Mouse (Mus musculus) CD4-positive helper T cell, adult 2 months (primary cell): ENCODE results near the gene Scn4a.
"Not testable (repeated sequence)": the region's sequence is repeated elsewhere in the genome, so short reads cannot be mapped to it uniquely, and the experiment has no call there.

Source experiments
- DNase-seq: peaks from one replicate; pipeline ENCODE4 v3.0.0-alpha.2; 2012; ENCODE audit warnings: low read depth, missing footprints, low spot score

The Scn4a gene

DNA sequence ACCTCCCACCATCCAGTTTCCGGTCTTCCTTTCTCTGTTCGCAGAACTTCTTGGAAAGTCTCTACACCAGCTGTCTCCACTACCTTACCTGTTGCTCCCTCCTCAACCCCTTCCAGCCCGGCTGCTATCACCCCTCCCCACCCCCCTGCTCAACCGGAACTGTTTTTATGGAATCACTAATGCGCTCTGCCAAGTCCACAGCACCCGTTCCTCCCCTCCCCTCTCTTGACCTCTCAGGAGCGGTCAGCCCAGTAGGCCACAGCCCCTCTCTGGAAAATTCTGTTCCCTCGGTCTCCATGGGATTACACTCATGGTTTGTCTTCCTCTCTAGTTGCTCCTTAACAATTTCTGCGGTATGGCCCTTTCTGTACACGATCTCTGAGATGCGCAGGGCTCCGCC lies at the start of gene Scn4a:
Gene Scn4a, minus strand, starts transcription at position 101 of the 400 bp plus-strand sequence.
- no peak for DNase-seq

- DNase-seq: no peak
Measured at GRCm38 (mm10) chr11:106398481-106398880, 45.4 kb upstream of the Scn4a start.

DNA sequence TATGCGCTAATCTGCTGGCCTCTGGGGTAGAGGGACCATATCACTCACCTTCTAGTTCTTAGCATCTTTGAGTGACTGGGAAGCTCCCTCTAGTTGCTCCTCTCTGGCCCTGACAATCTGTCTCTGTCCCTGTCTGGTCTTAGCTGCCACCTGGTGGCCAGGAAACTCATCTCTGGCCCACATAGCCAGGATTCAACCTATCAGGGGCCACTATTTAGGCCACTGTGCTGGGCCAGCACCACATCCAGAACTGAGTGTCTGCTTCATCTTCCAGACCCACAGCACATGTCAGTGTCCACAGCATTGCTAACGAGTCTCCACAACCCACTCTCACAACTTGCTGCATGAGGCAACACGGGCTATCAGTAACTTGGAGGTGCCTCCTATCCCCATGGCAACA lies 44.6 kb upstream of the Scn4a start:
- DNase-seq: no peak

DNA sequence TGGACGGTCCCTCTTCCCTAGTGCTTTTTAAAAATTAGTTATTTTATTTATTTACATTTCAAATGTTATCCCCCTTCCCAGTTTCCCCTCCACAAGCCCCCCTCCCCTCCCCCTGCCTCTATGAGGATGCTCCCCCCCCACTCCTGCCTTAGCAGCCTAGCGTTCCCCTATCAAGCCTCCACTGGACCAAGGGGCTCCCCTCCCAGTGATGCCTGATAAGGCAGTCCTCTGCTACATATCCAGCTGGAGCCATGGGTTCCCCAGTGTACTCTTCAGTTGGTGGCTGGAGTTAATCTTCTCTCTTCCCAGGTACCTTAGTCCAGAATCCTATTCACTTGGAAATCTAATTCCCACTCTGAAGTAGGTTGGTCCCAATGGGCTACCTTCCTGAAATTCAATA lies 41.0 kb upstream of the Scn4a start:
- not testable (repeated sequence) for DNase-seq

DNA sequence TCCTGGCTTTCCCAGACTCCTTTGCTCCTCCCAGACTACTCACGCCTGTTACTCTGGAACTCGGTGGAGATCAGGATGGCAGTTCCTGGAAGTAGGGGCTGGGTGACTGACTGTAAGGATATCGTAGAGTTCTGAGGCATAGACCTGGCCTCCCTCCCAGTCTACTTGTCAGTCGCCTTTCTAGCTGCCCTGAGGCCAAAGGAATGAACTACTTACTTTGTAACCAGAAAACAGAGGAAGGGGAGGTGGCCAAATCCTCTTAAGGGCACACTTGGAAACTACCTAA lies 40.2 kb upstream of the Scn4a start:
- no peak for DNase-seq

GRCm38 (mm10) chr11:106392597-106393330 lies 39.7 kb upstream of the Scn4a start:
- DNase-seq: no peak

GRCm38 (mm10) chr11:106391546-106392188 lies 38.6 kb upstream of the Scn4a start:
- DNase-seq: peak; percentile 77

GRCm38 (mm10) chr11:106390757-106391156 lies 37.7 kb upstream of the Scn4a start:
- no peak for DNase-seq

GRCm38 (mm10) chr11:106389611-106390010 lies 36.5 kb upstream of the Scn4a start:
- DNase-seq: no peak

DNA sequence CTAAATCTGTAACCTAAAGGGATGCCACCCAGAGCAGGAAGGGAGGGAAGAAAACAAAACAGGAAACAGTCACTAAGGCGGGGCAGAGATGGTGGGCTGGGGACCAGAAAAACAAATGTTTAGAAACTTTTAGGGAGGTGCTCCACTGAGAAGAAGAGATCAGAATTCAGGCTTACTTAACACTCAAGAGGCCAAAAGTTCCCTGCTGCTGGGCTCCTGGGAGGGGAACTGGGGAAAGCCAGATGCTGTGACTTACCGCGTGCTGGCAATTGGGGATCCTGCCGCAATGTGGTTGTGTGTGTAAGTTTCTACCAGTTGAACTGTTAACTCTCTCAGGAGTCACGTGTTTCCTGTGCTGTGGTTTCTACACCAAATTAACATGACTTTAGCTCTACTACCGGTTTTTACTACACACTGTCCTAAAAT lies 34.7 kb upstream of the Scn4a start, which contains the start of gene Icam2:
Gene Icam2, minus strand, starts transcription at position 285 of the 426 bp plus-strand sequence.
- DNase-seq: peak; percentile 88

DNA sequence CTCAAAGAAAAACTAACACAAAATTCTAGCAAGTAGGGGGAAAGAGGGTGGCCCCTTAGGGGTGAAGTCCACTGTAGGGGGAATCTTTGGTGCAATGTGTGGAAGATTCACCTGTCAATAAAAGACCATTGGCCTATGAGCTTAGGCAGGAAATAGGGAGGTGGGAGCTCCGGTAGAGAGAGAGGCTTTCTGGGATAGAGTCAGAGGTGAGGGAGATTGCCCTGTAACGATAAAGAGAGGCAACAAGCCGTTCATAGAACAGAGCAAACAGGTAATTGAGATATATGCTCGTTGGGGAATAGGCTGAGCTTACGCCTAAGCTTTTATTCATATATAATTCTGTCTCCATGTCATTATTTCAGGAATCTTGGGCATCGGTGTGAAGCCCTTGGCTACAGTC lies 33.9 kb upstream of the Scn4a start:
- peak; percentile 73 for DNase-seq

- no peak for DNase-seq
Measured at GRCm38 (mm10) chr11:106386409-106386808, 33.3 kb upstream of the Scn4a start.

DNA sequence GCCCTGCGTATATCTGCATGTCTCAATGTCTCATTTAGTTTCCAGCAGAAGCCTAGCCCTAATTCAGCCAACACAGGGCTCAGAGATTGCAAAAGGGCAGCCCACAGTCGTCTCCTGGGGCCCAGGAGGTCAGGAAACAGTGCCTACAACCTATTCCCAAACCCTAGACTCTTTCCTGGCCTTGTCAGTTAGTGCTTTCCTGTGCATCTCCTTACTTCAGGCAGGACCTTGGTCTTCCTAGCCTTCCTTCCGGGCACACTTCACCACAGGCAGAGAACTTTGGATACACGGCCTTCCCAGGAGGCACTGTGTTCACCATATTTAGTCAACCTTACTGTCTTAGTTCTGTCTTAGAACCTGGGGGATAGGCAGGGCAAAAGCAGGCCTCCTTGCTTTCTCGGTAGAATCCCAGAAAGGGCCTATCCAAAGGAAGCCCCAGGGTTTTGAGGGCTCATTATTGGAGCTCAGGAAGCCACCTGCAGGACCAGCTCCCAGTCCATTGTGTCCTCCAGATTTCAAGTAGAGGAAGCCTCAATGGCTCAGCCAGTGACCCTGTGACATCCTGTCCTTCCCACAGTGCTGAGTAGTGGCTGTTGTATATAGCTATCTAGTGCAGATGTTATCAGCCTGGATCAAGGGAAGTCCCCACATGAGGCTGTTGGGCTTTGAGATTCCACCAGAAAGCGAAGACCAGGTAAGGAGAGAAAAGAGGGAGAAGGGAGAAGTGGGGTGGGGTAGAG lies 30.1 kb upstream of the Scn4a start:
- DNase-seq: no peak

DNA sequence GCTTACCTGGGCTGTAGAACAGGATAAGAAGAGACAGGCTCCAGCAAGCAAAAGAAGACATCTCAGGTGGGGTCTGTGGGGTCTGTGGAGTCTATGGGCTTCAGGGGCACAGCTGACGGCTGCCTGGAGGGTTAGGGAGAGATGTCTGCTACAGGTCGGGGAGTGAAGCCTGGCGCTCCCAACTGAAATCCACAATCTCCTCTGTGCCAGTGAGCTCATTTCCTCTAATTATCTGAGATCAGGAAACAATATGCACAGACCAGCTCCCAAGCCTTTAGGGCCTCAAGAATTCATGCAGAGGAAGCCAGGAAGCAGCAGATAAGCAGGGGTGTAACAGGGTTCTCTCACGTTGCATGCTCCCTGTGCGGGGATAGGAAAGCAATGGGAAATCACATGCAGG lies 29.3 kb upstream of the Scn4a start:
- DNase-seq: no peak

- DNase-seq: no peak
Measured at GRCm38 (mm10) chr11:106381883-106382282, 28.8 kb upstream of the Scn4a start.

DNA sequence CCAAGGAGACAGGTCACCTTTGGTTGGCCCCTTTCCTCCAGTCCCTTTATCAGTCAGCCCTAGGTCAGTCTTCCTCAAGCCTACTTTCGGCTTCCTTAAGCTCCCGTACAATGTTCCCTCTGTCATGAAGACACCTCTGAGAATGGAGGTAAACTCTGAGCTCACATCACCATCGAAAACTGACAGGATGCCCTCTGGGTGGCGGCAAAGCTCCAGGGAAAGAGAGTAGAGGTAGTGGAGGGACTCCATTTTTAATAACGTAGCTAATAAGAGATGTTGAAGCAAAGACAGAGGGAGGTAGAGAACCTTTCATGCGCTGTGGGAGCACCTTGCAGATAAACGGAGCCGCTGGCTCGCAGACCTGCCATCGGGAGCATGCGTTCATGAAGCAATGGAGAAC lies 27.9 kb upstream of the Scn4a start:
- DNase-seq: no peak

DNA sequence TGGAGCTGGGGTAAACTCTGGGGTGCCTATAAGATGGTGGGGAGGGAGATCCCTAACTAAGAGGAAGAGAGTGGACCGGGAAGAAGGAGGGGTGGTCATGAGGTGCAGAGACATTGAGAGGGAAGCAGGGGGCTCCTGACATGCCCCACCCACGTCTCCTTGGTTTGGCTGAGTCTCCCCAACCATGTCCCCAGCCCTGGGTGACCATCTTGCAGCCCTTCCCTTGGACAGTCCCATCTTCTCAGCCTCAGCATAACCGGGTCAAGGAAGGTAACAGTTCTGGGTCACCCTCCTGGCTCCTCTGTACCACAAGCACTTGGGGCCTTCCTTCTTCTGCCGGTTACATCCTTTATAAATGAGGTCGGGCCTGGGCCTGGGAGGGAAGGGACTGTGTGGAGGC lies 21.9 kb upstream of the Scn4a start:
- no peak for DNase-seq

DNA sequence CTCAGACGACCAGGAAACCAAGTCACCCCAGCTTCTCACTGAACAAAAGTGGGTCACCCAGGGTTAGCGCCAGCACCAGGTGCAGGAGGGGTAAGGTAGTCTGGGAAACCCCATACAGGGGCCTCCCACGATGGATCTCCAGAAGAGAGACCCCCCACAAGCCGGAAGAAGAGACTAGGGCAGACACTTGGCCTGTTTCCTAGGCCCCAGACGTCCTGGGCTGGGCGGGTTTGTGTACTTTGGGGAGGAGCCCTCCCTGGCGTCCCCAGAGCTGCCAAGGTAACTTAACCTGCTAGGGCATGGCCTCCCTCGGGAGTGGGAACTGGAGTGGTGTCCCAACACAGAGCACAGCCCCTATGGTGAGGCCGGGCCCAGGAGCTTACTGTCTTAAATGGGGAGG lies 21.5 kb upstream of the Scn4a start:
- no peak for DNase-seq

DNA sequence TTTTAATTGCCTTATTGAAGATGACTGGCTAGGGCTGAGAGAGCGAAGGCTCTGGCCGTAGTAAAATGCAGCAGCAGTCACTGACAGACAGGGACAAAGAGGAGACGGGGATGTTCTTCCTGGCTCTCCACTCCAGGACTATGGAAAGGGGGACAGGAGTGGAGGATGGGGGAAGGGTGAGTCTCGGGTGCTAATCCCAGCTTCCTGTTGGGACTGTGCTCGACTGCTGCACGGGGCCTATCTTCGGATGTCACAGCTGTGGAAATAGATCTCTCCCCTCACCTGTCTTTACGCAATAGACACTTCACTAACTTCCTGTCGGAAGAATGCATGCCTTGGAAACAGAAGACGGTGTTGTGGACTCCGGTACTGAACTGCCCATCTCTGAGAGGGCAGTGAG lies 20.9 kb upstream of the Scn4a start:
- no peak for DNase-seq

DNA sequence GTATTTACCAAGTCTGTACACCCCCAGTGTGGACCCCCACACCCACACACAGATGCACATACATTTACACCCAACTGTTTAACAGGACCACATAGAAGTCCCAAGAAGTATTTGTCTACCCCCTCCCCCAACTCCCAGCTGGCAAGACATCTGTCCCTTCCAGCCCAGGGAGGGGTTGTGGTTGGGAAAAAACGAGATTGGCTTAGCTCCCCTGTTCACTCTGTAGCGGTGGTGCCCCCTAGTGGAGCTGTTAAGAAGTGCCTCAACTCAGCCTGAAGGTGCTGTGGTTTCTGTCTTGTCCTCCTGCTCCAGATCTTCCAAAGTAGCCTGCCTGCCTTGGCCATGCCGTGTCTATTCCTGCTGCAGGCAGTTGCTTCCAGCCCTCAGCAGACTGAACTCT lies 13.2 kb upstream of the Scn4a start:
- DNase-seq: peak; percentile 68

DNA sequence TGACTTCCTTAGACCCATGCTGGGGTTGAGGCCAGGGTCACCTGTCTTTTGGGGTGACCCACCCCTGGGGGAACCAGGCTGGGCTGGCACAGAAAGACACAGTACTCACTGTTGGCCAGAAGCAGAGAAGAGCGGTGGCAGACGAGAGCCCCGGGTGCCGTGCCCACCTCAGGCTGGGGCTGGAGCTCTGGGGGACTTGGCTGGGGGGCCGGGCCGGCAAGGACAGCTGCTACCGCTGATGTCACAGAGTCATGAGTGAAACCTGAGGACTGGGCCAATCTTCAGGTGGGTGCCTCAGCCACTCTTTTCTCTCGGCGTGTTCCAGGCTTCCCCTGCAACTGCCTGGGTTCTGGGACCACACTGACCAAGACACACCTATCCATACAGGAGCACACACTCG lies 12.3 kb upstream of the Scn4a start, which contains the start of gene Prr29:
Gene Prr29, plus strand, starts transcription at position 107 of the 400 bp plus-strand sequence.
- no peak for DNase-seq

- no peak for DNase-seq
Measured at GRCm38 (mm10) chr11:106364712-106365111, 11.6 kb upstream of the Scn4a start.

GRCm38 (mm10) chr11:106359350-106359749 lies 6.3 kb upstream of the Scn4a start:
- DNase-seq: no peak
